Mouse (Mus musculus): Measurements from ENCODE around the gene Exosc1.

The Exosc1 gene

DNA sequence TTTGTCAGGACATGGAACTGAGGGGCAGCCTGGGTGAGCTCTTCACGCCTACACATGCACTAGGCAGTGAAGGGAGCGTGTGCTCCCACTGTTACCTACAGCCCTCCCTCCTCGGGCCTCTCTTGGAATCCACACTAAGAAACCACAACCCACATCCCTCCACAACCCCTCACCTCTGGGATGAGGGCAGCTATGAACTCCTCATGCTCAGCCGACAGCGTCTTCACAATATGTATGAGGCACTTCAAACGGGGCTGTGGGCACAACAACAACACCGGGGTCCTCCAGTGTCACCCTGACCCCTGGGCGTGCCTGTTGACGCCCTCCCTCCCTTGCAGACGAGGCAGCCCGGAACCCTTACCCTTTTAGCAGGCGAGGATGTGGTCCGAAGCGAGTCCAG, 58.9 kb downstream of the Exosc1 start:
- in situ Hi-C loops (cut with MseI, MboI): no loop called here

All from mouse trophoblast stem cell (cell line).